Mouse (Mus musculus) B cell, adult 2 months (primary cell): Measurements from ENCODE around the gene Gm815.

ENCODE experiments used
- DNase-seq, 2 experiments: peaks; one replicate each; pipeline ENCODE4 v3.0.0; 2022

Gene Gm815

GRCm38 (mm10) chr19:26879856-26880255 lies 5.8 kb upstream of the Gm815 start:
- DNase-seq, result no peak

GRCm38 (mm10) chr19:26881866-26882427 lies 3.7 kb upstream of the Gm815 start:
- DNase-seq, result no peak

- DNase-seq, result no peak
These were observed 2.5 kb downstream of the Gm815 start for GRCm38 (mm10) chr19:26888171-26888570.

GRCm38 (mm10) chr19:26891306-26891964 lies 5.8 kb downstream of the Gm815 start:
- DNase-seq, result no peak

- no peak for DNase-seq
These were observed 7.2 kb downstream of the Gm815 start for GRCm38 (mm10) chr19:26892861-26893260.

- no peak for DNase-seq
These were observed 16.5 kb downstream of the Gm815 start for GRCm38 (mm10) chr19:26902162-26902561.

- no peak for DNase-seq
These were observed 28.6 kb downstream of the Gm815 start for GRCm38 (mm10) chr19:26914245-26914644.

- no peak for DNase-seq
These were observed 35.1 kb downstream of the Gm815 start for GRCm38 (mm10) chr19:26920816-26921215.

- no peak for DNase-seq
These were observed 44.9 kb downstream of the Gm815 start for GRCm38 (mm10) chr19:26930295-26931283.

GRCm38 (mm10) chr19:26934186-26934585 lies 48.5 kb downstream of the Gm815 start:
- no peak for DNase-seq
